Mouse (Mus musculus): ENCODE data around the gene Nudt14. TPM values are rescaled to one million over a fixed set of nuclear protein-coding genes. Genes with fewer than 3 reads are reported as not detected.
A peak's percentile ranks its signal among the peaks of the same experiment; 100 is the strongest.

Nudt14 gene
- total RNA-seq, 4 experiments from 2014 or later: 7.0 to 11.7 (median 8.5) TPM

GRCm38 (mm10) chr12:112912951-112913745, 28.8 kb downstream of the Nudt14 start:
- no peak for DNase-seq (ENCODE audit: low spot score)

DNA sequence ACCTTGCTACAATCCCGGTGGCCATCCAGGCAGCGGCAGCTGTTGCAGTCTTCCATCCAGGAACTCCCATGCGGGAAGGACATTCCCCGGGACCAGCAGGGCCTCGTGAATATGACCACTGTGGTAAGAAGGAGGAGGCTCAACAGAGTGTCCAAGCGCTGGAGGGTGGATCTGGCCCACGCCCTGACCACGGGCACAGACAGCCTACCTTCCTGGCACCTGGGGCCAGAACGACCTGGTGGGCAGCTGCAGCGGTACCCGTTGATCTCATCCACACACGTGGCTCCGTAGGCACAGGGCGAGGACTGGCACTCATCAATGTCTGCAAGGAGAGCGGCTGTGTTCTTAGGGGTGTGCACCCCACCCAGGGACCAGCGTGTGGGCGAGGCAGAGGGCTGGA, 30.2 kb downstream of the Nudt14 start:
- no peak for DNase-seq (ENCODE audit: low spot score)

DNA sequence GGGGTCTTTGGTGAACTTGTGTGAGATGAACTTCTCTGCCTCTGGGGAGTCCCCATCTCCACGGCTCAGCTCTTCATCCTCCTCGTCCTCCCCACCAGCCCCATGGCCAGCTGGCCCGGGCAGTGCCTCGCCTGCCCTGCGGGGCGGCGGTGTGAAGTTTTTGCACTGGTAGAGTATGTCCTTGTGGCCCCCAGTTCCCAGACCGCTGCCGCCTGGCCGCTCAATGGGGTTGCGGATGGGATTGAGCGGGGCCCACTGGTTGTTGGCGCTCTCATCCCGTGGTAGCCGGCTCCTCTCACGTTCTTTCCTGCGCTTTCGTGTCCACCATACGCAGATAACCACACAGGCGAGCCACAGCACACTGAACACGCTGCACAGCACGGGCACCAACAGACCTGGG, 32.9 kb downstream of the Nudt14 start:
- DNase-seq (ENCODE audit: low spot score): no peak

GRCm38 (mm10) chr12:112905001-112905400, 36.9 kb downstream of the Nudt14 start:
- DNase-seq (ENCODE audit: low spot score): no peak

GRCm38 (mm10) chr12:112903941-112904340, 38.0 kb downstream of the Nudt14 start:
- DNase-seq (ENCODE audit: low spot score): no peak

- DNase-seq (ENCODE audit: low spot score): no peak
Measured at GRCm38 (mm10) chr12:112900641-112901040, 41.3 kb downstream of the Nudt14 start.

DNA sequence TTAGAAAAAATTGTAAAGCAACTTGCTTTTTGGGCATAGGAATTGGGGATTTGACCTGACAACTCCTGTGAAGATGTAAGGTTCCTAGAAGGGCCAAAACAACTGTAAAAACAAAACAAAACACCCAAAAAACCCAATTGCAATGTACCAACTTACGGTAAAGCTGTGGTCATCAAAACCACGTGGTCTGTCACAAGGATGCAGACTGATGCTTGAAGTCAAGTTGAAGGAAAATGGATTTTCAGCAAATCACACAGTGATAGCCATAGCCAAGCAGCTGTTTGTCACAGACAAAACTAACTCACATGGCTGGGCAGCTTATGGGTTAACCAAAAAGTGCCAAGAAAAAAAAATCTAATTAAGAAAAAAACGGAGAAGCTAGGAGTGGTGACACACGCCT, 43.0 kb downstream of the Nudt14 start:
- DNase-seq (ENCODE audit: low spot score): no peak

DNA sequence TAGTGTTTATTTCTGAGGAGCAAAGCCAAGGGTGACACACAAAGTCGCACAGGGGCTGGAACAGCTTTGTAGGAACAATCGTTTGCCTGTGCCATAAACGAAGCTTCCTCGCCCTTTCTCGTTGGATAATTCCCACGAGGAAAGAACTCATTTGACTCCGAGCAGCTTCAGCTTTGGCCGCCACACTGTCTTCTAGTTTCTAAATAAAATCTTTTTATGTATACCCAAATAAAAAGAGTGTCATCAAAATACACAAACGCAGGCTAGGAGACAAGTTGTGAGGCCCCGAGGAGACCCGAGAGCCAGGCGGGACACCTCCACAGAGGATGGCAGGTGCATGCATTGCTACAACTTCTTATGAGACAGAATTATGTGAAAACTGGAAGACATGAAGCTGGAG, 43.6 kb downstream of the Nudt14 start:
- DNase-seq (ENCODE audit: low spot score): no peak

GRCm38 (mm10) chr12:112897522-112898212, 44.3 kb downstream of the Nudt14 start:
- DNase-seq (ENCODE audit: low spot score): peak; percentile 75

DNA sequence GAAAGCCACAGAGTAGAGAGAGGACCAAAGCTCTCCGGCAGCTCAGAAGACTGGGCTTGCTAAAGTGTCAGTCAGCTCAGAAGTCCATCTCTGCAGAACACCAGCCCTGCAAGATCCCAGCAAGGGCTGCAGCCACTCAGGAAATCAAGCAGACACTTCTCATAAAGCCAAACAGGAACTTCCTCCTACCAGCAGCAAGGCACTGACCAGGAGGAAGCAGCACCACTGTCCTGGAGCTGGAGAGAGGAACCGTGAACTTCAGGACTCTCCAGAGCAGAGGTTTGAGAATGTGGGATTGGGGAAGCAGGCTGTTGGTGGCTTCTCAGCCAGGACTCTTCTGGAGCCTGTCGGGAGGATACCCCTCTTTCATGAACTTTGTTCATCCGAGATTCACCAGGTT, 47.0 kb downstream of the Nudt14 start:
- peak; percentile 58 for DNase-seq (ENCODE audit: low spot score)

DNA sequence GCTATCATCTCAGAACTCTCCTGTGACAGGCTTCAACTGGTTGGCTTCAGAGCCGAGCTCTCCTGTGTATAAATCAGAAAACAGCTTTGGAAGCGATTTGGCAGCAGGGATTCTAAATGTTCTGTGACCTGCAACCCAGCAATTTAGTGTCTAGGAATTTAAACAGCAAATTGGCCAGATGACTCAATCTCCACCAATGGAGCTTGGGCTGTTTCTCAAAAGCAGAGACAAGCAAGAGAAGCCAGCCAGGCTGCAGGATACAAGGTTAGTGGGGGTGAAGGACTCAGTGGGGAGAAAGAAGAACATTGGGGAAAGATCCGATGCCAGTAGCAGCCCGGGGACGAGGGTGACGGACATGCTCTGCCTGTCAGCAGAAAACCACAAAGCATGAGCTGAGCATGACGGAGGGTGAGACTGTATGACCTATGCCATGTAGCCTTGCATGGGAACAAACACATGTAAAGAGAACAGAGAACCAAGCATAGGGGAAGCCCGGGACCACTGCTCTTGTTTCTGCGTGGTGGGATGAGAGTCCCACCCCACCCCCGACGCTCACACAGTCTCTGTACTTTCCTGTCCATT, 47.5 kb downstream of the Nudt14 start:
- no peak for DNase-seq (ENCODE audit: low spot score)

DNA sequence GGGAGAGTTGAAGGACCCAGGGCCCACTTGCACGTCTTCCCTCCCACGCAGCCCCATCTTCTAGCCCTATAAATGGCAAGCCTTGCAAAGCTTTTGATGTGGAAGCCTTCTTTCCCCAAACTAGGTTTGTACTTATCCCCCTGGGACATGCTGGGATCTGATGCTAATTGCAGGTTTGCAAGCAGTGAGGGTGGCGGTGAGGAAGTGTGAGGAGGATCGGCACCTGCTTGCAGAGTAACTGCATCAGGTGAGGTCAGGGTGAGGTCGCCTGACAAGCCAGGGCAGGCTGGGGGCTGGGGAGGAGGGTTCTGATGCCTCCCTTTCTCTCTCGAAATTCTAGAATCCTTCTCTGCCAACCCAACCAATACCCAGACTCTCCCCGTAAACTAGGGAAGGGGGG, 56.5 kb downstream of the Nudt14 start:
- DNase-seq (ENCODE audit: low spot score): no peak

Small RNA genes within 50 kb of the gene (microRNA-seq; reads per million reads assigned to microRNA genes)
- gene Mir6941: not detected

Other genes with a start within 250 kb of the Nudt14 start
- gene Cep170b, start 221.7 kb downstream of the Nudt14 start, total RNA-seq (2022): 10 to 100 TPM; 12.3 to 14.7 (median 13.4) TPM
- 1 to 10 TPM; 3.4 to 8.1 (median 4.3) TPM for gene Pld4, start 181.5 kb downstream of the Nudt14 start, total RNA-seq (2022)
- gene Ahnak2, start 139.5 kb downstream of the Nudt14 start, total RNA-seq (2022): 10 to 100 TPM; 19.3 to 24.6 (median 20.6) TPM
- 1 to 10 TPM; 1.8 to 4.3 (median 2.4) TPM for gene Clba1, start 133.2 kb downstream of the Nudt14 start, total RNA-seq (2022)
- 1 to 10 TPM; 5.6 to 6.5 (median 6.2) TPM for gene Cdca4, start 112.7 kb downstream of the Nudt14 start, total RNA-seq (2022)
- gene Gpr132, start 73.9 kb downstream of the Nudt14 start, total RNA-seq (2022): under 1 TPM; 0.25 to 0.52 (median 0.33) TPM
- gene Jag2, start 12.3 kb downstream of the Nudt14 start, total RNA-seq (2022): 10 to 100 TPM; 25.1 to 30.4 (median 29.8) TPM
- 10 to 100 TPM; 21.6 to 29.6 (median 26.3) TPM for gene Btbd6, start 34.4 kb upstream of the Nudt14 start, total RNA-seq (2022)
- gene Brf1, start 58.6 kb upstream of the Nudt14 start, total RNA-seq (2022): 10 to 100 TPM; 22.9 to 28.1 (median 24.6) TPM
- gene Pacs2, start 72.4 kb upstream of the Nudt14 start, total RNA-seq (2022): 10 to 100 TPM; 30.4 to 38.2 (median 36.1) TPM
- not detected for gene Tex22, start 132.4 kb upstream of the Nudt14 start, total RNA-seq (2022)
- gene Mta1, start 156.2 kb upstream of the Nudt14 start, total RNA-seq (2022): 10 to 100 TPM; 45.0 to 47.2 (median 46.1) TPM
- 1,000 to 10,000 TPM; 1,612 to 1,913 (median 1,690) TPM for gene Crip2, start 198.1 kb upstream of the Nudt14 start, total RNA-seq (2022)
- gene Crip1, start 204.2 kb upstream of the Nudt14 start, total RNA-seq (2022): 100 to 1,000 TPM; 154 to 215 (median 169) TPM
- gene Tedc1, start 214.3 kb upstream of the Nudt14 start, total RNA-seq (2022): under 1 TPM; 0.12 to 0.49 (median 0.33) TPM
- gene Tmem121, start 243.8 kb upstream of the Nudt14 start, total RNA-seq (2022): under 1 TPM in 2 of 4 experiments, not detected in 2; 0.16 to 0.22 TPM

Data from heart, adult 8-10 months (tissue).